Mouse (Mus musculus) telencephalon, adult 2 months (tissue): ENCODE measurements at regions not wholly inside any gene's neighbourhood (a gene's known extent, or its start where the extent isn't known, plus 50 kb on each side); places are given as distances from the start of the nearest gene placed in this dataset.

Experiments used
- DNase-seq: peaks from one replicate; pipeline ENCODE4 v3.0.0-alpha.2; 2011; ENCODE audit warnings: low read depth, low spot score

DNA sequence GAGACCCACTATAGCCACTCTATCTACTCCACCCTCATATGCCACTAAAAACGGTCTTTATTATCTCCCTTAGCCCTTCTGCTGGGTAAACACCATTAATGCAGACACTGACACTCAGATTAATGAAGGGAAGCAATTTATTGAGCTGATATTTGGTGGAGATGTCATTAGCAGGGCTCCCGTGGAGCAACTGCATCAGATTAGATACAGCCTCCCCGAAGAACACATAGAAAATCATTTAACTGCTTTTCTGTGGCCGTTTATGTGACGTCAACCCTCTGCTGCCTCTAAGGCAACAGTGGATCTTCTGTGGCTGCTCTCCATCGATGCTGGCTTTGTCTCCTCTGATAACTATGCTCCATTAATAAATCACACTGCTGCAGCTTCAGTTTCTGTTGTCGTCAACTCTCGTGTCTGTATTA is 207.2 kb upstream of the Hnrnpa3 start:
- DNase-seq, result no peak

DNA sequence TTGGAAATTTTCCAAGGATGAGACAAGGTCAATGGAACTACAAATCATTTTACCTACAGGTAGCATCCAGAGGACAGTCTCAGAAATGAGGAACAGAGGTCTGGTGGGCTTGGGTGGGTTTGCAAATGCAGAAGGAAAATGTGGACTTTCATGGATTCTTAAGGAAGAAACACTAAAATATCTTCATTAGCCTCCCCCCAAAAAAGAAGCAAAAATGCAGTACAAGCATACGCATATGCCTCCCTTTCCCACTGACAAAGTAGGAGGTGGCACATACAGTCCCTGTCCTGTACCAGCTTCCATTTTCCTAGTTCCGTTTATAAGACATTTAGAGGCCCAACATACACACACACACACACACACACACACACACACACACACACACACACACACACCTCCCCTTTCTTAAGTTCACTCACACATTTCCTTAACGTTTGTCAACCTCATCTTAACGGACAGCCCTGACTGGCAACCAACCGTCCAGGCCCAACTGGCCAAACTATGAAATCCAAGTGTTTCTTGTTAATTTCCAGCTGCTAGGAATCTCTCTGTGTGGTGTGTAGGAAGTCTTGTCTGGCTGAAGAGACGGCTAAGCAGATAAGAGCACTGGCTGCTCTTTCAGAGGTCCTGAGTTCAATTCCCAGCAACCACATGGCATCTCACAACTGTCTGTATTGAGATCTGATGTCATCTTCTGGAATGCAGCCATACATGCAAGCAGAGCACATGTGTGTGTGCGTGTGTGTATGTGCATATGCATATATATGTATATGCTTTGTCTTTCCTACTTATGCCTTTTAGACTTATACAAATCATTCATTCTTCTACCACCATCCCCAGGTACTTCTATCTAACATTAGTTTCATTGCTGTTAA is 206.6 kb upstream of the Hnrnpa3 start:
- no peak for DNase-seq

DNA sequence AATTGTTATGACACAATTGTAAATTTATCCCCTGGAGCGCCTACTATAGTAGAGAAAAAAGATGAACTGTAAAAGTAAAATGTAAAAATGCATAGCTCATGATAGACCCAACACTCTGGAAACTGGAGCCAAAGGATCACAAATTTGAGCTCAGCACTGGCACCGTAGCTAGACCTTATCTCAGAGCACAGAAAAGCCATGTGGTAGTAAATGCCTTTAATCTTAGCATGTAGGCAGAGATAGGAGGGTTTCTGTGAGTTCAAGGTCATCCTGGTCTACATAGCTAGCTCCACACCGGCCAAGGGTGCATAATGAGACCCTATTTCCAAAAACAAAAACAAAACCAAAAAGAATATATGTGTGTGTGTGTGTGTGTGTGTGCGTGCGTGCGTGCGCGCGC is 203.6 kb upstream of the Hnrnpa3 start:
- no peak for DNase-seq

DNA sequence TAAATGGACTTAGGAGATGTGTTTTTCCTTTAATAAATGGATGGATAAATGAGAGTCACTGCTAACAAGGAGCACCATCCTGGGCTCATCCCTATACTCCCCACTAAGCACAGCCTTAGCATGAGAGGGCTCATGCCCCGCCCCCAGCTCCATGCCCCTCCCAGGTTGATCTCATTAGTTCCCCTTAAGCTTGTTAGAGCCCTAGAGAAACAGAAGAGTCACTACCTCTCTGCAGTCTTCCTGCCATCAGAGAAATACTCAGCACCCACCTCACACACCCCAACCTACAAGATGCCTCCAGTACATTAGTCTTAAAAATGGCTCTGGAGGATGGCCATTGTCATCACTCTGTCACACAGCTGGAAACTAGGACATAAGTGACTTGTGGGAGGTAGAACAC is 202.8 kb upstream of the Hnrnpa3 start:
- DNase-seq, result no peak

DNA sequence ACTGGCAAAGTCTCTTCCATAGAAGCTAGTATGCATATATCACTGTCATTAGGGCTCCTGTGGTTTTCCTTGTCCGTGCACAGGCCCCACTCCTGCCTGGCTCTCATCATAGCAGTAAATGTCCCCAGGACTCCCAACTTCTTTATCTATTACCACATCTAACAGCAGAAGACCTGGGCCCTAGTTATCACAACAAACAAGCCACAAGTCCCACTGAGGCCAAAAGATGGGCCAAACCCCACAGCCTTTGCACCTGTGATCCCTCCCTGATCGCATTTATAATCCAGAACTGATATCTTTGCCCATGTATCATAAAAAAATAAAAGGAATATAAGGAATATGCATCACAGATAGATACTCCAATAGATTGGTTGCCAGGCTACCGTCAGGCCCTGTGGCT is 201.6 kb upstream of the Hnrnpa3 start:
- DNase-seq, result no peak

DNA sequence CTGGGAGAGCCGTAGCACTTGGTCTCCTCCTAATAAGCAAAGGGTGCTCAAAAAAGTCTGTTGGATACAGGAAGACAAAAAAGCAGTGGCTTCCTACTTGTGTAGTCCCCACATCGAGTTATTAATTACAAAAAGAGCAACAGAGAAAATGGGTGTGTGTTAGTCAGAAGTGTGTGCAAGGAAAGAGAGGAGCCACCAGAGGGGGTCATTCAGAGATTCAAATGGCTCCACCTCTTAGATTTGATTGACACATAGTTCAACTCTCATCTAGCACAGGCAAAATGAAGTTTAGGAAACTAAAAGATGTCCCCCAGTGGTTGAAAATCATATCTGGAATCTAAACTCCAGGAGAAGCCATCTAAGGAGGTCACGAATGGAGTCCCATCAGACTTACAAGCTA is 200.2 kb upstream of the Hnrnpa3 start:
- DNase-seq, result no peak

DNA sequence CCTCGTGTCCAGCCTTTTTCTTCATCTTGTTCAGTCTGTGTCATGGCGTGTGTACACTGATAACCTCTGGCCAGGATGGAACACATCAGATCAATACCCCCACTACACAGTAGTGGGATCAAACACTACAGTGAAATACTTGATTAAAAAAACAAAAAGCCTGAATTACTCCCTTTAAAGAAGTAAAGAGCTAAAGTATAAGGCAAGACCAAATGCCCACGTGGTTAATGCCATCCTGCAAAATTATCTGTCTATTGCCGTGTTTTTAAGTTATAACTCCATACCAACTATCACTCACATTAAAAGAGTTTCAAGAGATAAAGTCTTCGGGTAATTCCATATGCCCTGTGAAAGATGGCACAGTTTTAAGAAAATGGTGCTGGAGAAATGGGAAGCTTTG is 198.6 kb upstream of the Hnrnpa3 start:
- DNase-seq, result no peak

DNA sequence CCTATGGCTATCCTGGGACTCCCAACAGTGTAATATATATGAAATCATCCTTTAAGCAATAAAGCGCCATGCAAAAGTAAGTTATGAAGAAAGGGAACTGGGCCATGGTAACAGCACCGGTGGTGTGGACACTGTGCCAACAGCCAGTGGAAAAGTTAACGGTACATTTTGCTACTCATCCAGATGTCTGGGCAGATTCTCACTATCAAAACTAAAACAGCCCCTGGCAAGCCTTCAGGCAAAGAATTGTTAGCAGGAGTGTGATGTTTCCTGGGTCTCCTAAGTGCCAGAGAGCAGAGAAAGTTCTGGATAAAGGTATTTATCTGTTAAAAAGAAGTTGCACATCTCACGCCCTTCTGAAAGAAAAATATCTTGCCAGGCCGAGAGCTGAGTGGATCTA is 198.0 kb upstream of the Hnrnpa3 start:
- no peak for DNase-seq

DNA sequence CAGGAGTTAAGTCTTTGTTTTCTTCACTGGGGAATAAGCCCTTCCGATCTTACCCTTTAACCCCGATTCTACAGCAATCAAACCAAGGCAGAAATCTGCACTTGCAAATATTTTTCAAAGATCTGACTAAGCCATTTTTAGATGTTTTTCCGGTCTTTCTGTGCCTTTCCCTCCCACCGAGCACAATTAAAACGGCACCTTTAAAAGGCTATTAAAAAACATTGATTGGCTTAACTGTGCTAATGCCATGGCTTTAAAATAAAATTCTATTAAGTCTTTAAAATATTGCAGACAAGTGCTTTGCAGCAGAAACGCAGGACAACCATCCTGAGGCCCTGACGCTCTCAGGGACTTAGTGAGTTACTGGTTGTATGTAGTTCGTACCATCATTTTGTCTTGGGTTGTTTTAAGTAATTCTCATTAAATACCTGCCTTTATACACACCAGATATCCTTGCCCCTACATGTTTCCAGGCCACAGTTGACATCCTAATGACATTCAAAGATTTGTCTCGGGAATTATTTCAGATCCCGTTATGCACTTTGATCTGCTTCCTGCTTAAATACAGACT is 197.6 kb upstream of the Hnrnpa3 start:
- no peak for DNase-seq

DNA sequence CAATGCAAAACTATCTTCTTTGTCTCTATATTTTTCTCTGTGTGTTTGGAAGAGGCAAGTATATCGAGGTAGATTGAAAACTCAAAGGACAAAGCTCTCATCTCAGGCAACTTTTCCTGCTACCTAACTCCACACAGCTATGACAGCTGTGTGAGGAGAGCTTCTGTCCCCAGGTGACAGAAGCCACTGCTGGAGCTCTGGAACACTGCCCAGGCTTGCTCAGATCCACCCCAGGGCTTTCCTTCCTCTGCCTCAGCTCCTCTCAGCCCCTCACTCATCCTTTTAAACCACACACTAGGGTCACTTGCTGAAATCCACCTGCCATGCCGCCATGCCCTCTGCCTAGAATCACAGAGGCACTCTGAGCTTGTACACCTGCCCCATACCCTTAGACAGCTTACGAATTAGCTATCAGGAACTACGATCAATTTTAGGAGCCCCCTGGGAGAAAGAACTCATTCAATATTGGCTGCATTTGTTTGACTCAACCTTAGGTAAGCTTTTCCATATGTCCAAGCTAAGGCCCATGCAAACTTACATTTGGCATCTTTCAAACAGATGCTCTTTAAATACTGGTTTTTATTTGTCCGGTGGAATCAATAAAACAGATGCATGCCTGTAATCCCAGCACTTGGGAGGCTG is 196.9 kb upstream of the Hnrnpa3 start:
- no peak for DNase-seq

DNA sequence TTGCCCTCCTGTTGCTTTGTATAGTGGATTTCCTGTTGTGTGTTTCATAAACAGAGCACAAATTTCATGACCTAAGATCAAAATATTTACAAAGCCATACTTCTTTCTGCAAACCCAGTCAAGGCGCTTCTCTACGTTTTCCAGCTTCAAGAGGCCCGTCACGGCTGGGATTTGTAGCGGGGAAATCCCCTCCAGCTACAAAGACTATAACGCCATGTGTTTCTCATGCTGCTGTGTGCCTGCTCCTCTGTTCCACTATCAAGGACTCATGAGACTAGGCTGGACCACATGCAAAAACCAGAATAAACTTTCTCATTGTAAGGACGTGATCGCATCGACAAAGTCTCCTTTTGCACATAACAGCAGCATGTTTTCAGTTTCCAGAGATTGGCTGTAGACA is 196.0 kb upstream of the Hnrnpa3 start:
- DNase-seq, result no peak

DNA sequence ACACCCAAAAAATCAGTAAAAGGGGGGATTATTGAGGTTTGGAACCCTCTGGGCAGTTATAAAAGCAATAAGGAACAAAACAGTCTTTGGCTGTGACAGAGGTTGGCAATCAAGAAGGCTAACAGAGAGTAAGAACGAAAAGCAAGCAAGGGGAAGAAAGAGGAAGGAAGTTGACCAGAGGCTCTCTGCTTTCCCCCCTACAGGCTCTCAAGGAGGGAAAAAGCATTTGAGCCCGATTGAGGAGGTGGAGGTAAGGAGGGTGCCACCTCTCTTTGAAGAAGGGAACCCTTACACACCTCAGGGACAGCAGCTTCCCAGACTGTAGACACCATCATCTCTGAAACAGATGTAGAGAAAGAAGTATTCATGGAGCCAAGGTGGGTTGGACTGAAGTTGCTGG is 194.6 kb upstream of the Hnrnpa3 start:
- DNase-seq, result no peak

DNA sequence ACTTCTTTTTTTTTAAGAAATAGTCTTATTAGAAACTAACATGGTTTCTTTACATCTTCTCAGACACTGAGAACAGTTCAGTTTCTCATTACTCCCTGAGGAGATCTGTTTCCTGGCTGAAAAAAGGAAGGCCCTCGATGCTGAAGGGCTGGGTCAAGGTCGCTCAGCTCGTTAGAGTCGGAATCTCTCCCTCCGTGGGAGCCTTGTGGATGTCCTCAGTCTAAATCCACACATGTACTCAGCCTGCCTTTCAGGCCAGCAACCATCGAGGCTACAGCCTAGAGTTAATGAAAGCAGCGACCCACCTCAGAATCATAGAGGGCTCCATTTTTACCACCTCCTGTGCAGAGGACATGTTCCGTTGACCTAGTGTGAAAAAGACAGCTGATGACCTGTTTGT is 190.2 kb upstream of the Hnrnpa3 start:
- DNase-seq, result no peak

DNA sequence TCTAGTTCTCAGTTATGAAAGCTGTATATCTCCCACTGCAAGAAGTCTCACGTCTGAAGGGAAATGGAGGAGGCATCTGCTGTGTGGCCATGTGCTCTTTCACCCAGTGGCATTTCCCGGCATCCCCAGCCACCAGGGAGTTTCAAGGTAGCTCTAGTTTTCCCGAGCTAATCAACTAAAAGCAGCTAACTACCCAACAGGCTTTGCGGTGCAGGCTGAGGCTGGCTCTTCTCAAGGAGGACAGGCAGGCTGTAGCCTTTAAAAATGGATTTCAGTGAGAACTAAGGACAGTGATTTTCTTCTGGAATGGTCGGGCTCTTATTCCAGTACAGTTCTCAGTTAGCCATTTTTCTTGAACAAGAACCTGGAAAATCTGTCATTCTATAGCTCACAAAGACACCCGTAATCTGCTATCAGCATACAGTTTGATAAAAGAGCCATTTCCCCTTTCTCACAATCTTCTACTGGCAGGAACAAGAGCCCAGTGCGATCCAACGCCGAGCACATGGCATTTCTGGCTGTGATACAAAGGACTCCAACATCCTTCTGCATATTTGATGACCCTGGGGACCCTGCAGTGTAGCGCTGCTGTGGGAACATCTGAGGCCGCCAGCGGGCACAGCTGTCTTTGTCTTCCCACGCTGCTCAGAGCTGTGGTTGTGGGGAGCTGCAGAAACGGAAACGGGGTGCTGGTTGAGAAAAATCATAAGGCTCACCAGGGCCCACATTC is 188.9 kb upstream of the Hnrnpa3 start:
- no peak for DNase-seq

DNA sequence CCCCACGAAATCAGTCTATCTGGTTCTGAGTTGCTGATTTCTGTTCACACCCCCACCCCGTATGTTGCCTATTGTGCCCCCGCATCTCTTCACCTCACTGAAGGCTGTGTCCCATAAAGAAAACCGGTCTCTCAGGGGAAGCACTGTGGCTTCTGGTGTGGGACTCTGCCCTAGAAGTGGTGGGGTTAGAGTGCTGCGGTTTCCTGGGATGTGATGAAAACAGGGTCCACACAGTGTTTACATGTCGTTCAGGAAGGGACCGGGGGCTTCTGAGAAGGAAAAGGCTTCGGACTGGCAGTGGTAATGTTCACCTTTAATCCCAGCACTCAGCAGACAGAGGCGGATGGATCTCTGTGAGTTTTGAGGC is 188.4 kb upstream of the Hnrnpa3 start:
- peak; percentile 42 for DNase-seq

DNA sequence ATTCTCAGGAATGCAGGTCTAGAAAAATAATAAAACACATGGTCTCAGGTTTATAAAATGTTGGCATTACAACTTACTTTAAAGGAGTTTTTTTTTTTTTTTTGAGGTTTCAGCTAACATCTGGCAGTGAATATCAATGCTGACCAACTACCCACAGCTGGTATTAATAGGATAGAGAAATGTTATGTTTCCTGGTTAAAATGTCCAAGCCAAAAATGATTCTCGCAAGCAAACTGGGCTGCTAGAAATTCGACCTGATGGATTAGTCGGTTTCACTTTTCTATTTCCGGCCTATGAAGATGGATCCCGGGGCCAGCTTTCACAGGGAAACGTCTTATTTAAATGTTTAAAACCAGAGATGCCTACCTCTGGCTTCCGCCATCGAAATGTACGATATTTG is 186.6 kb upstream of the Hnrnpa3 start:
- no peak for DNase-seq

DNA sequence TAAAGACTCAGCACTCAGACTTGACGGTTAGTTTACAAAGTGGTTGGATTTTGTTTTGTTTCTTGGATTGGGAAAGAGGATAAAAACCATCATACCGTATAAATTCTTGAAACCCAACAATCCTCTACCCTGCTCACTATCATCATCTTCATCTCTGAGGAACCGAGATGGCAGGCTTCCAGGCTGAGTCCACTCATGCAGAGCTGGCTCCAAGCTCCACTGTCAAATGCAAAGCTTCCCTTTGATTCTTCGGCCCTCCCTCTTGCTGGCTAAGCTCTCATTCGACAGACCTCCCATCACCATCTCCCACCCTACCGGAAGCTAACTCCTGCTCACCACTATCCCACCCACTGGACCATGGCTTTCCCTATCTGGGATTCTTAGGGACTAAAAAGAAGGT is 184.6 kb upstream of the Hnrnpa3 start:
- DNase-seq, result no peak

DNA sequence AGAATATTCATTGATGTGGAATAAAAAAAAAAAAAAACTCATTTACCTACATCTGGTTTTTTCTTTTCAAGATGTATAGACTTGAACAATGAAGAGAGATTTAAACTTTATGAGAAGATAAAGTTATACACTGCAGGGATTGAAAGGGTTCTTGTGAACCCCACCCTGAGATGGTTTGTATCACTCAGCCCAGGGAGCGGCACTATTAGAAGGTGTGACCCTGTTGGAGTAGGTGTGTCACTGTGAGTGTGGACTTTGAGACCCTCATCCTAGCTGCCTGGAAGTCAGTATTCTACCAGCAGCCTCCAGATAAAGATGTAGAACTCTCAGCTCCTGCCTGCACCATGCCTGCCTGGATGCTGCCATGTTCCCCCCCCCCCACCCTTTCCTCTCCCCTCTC is 182.7 kb upstream of the Hnrnpa3 start:
- DNase-seq, result no peak

DNA sequence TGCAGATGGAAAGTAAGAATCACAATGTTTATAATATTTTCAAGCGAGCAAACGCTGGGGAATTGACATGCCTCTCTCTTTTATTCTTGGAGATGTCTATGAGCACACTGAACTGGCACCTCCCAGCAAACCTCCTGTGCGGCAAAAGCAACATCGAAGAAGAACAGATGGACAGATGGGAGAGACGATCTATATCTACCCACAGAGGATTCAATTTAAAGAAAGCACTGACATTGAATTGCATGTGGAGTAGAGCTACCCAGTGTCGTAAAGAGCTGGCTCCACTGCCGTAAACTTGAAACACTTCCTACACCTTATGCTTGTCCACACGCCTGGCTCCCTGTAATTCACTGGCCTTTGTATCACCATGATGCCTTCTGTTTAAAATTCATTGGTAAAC is 182.0 kb upstream of the Hnrnpa3 start:
- DNase-seq, result peak; percentile 34

DNA sequence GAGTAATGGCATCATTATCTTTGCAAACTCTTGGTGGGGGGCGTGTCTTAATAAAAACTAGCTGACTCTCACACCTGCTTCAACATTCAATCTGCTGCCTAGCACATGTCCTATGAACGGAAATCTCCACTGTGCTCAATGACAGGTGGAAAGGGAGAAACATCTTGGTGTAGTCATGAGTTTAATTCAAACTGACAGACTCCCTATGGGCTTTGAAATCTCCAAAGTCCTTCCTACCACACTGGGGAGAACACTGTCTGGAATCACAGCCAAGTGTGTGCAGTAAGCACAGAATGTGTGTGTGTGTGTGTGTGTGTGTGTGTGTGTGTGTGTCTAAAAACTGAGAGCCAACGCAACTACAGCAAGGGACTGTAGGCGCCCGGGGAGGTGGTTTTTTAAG is 179.5 kb upstream of the Hnrnpa3 start:
- DNase-seq, result no peak

DNA sequence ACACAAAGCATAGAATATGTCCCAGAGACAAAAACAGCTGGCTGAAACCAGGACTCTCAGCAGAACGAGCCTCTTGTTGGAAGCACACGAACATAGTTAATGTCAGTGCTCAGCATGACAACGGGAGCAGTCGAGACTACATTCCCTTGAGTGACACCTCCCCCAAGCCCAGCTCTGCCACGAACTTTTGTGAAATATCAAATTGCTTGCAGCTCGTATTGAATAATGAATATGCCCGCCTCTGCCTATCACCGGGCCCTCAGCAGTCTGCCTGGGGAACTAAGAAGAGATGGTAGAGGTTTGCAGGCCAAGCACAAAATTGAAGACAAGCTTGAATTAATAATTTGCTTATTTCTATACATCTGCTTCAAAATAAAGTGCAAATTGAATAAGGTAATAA is 177.2 kb upstream of the Hnrnpa3 start:
- DNase-seq, result no peak

DNA sequence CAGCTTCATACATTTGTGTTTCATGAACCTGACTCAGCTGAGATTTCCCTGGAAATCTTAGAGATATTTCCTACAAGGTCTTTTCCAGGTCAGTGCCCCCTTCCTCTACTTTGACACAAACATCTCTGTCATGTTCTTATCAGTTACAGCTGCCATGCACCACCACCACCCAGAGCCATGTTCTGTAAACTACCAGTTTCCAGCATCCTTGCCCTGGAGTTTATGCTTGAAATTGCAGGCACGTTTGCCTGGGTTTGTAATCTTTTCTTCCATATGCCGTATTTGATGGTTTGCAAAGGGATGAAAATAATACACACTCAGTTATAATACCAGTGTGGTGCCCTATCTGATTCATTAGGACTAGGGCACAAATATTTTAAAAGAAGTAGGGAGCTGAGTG is 176.6 kb upstream of the Hnrnpa3 start:
- no peak for DNase-seq
